Mouse (Mus musculus): ENCODE data around the gene Fance. TPM values are rescaled to one million over a fixed set of nuclear protein-coding genes. Genes with fewer than 3 reads are reported as not detected.
A peak's percentile ranks its signal among the peaks of the same experiment; 100 is the strongest.

Fance gene
- total RNA-seq (2021) = 10 to 100 TPM; 38.6 to 49.3 TPM
- long read RNA-seq, experiment 1, transcript Fance-203 (10 exons, 2,025 nt) = major isoform, 11 of 55 reads
- long read RNA-seq, experiment 1, partial matches to known transcripts = 3 of 55 reads
- long read RNA-seq, experiment 1, other reads (novel, unspliced or antisense) = 37 of 55 reads
- long read RNA-seq, experiment 2, transcript Fance-203 (10 exons, 2,025 nt) = major isoform, 25 of 102 reads
- long read RNA-seq, experiment 2, partial matches to known transcripts = 12 of 102 reads
- long read RNA-seq, experiment 2, other reads (novel, unspliced or antisense) = 60 of 102 reads

- DNase-seq (ENCODE audit: low spot score in 2 of 2) = peak; percentile 77 to 89
Measured at GRCm38 (mm10) chr17:28313212-28313879, at the start of gene Fance. Gene Fance (plus strand): TSS chr17:28313519.

- no peak for DNase-seq (ENCODE audit: low spot score in 2 of 2)
Measured at GRCm38 (mm10) chr17:28267251-28267650, 46.1 kb upstream of the Fance start.

GRCm38 (mm10) chr17:28270165-28270564, 43.2 kb upstream of the Fance start:
- DNase-seq (ENCODE audit: low spot score in 2 of 2) = no peak

- no peak for DNase-seq (ENCODE audit: low spot score in 2 of 2)
Measured at GRCm38 (mm10) chr17:28271537-28272266, 41.6 kb upstream of the Fance start.

- no peak for DNase-seq (ENCODE audit: low spot score in 2 of 2)
Measured at GRCm38 (mm10) chr17:28272281-28272680, 41.0 kb upstream of the Fance start.

- DNase-seq (ENCODE audit: low spot score in 2 of 2) = no peak
Measured at GRCm38 (mm10) chr17:28272837-28273236, 40.5 kb upstream of the Fance start.

- no peak for DNase-seq (ENCODE audit: low spot score in 2 of 2)
Measured at GRCm38 (mm10) chr17:28274739-28275138, 38.6 kb upstream of the Fance start.

- DNase-seq (ENCODE audit: low spot score in 2 of 2) = no peak
Measured at GRCm38 (mm10) chr17:28277226-28277625, 36.1 kb upstream of the Fance start.

GRCm38 (mm10) chr17:28277721-28278120, 35.6 kb upstream of the Fance start:
- DNase-seq (ENCODE audit: low spot score in 2 of 2) = no peak

- no peak for DNase-seq (ENCODE audit: low spot score in 2 of 2)
Measured at GRCm38 (mm10) chr17:28278156-28278555, 35.2 kb upstream of the Fance start.

- DNase-seq (ENCODE audit: low spot score in 2 of 2) = no peak
Measured at GRCm38 (mm10) chr17:28279236-28279635, 34.1 kb upstream of the Fance start.

GRCm38 (mm10) chr17:28279780-28280422, 33.4 kb upstream of the Fance start:
- peak; percentile 51 to 70 for DNase-seq (ENCODE audit: low spot score in 2 of 2)

- no peak for DNase-seq (ENCODE audit: low spot score in 2 of 2)
Measured at GRCm38 (mm10) chr17:28280423-28280800, 32.9 kb upstream of the Fance start.

- DNase-seq (ENCODE audit: low spot score in 2 of 2) = no peak
Measured at GRCm38 (mm10) chr17:28280831-28281377, 32.4 kb upstream of the Fance start.

GRCm38 (mm10) chr17:28281866-28282441, 31.4 kb upstream of the Fance start:
- DNase-seq (ENCODE audit: low spot score in 2 of 2) = no peak

GRCm38 (mm10) chr17:28283199-28283598, 30.1 kb upstream of the Fance start:
- no peak for DNase-seq (ENCODE audit: low spot score in 2 of 2)

- no peak for DNase-seq (ENCODE audit: low spot score in 2 of 2)
Measured at GRCm38 (mm10) chr17:28286133-28286532, 27.2 kb upstream of the Fance start.

GRCm38 (mm10) chr17:28286964-28287363, 26.4 kb upstream of the Fance start:
- no peak for DNase-seq (ENCODE audit: low spot score in 2 of 2)

- DNase-seq (ENCODE audit: low spot score in 2 of 2) = no peak
Measured at GRCm38 (mm10) chr17:28287578-28287977, 25.7 kb upstream of the Fance start.

GRCm38 (mm10) chr17:28287980-28288379, 25.3 kb upstream of the Fance start:
- DNase-seq (ENCODE audit: low spot score in 2 of 2) = no peak

GRCm38 (mm10) chr17:28290262-28290661, 23.1 kb upstream of the Fance start:
- peak; percentile 59 to 77 for DNase-seq (ENCODE audit: low spot score in 2 of 2)

All from adrenal gland, postnatal 4 days (tissue).